Mouse (Mus musculus): ENCODE measurements around the gene Hsdl1. TPM values are rescaled to one million over a fixed set of nuclear protein-coding genes. Genes with fewer than 3 reads are reported as not detected.

Gene Hsdl1
- total RNA-seq, 2 experiments from 2014 or later: 13.4 to 16.3 TPM

DNA sequence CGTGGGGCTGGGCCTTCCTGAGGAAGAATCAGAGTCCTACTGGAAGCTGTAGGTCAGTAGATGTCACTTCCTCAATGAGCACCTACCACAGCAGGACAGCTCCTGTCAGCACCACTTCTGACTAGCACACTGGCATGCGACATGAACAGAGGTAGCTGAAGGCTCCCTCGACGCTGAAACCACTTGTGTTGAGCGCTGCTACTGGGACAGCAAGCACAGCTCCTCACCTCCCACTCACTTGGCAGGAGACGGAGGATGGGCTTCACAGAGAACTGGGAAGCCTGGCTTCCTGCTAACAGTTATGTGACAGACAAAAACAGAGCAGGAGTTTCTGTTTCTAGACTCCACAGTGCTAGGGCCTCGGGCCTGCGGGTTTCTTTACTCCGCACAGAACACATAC lies 43.0 kb downstream of the Hsdl1 start:
- no peak for DNase-seq (ENCODE audit: low spot score)

DNA sequence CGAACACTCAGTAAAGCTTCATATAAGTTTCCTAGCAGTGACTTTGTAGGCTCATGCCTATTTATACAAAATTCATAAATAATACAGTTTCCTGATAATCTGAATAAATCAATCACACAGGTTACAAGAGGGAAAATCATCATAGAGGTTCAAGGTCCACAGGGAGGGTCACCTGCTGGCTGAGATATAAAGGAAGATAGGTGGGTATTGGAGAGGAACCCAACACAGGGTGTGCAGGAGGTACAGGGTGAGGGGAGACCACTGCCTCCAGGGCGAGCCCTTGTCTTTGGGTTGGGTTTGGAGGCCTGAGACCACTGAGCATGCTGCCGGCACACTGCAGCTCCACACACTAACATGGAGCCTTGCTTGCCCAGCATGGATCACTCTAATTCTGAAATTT lies 43.6 kb downstream of the Hsdl1 start:
- DNase-seq (ENCODE audit: low spot score): no peak

- DNase-seq (ENCODE audit: low spot score): no peak
These were observed 44.0 kb downstream of the Hsdl1 start for GRCm38 (mm10) chr8:119530937-119531336.

DNA sequence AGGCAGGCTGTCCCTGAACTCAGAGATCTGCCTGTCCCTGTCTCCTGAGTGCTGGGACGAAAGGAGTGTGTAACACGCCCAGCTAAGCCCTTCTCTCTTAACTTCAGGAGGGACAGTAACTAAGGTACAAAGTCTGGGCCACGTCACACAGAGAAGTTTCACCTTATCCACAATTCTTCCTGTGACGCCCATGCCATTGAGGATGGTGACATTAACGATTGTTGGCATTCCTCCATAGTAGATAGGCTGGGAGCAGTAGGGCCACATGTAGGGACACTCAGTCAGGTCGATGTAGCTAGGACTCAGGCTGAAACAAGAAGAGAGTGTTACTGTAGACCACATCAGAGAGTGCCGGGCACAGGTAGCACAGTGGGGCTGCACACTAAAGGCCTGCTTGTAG lies 46.2 kb downstream of the Hsdl1 start:
- DNase-seq (ENCODE audit: low spot score): no peak

GRCm38 (mm10) chr8:119520102-119520501 lies 54.9 kb downstream of the Hsdl1 start:
- DNase-seq (ENCODE audit: low spot score): no peak

- DNase-seq (ENCODE audit: low spot score): no peak
These were observed 58.3 kb downstream of the Hsdl1 start for GRCm38 (mm10) chr8:119516674-119517073.

GRCm38 (mm10) chr8:119515767-119516166 lies 59.2 kb downstream of the Hsdl1 start:
- DNase-seq (ENCODE audit: low spot score): no peak

DNA sequence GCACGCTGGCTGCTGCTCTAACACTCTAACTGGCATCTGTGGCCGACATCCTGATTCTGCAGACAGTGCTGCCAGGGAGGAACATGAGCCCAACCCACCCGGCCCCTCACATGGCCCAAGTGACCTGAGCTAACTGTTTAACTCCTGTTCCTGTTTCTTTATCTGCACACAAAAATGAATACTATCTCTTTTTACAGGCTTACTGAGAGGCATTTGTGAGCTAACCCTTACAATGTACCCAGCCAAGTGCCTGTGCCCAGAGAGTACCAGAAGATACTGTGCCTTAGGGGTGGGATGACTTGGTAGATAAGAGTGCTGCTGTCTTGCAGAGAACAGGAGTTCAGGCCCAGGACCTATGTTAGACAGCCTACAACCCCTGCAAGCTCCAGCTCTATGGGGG lies 60.0 kb downstream of the Hsdl1 start:
- no peak for DNase-seq (ENCODE audit: low spot score)

DNA sequence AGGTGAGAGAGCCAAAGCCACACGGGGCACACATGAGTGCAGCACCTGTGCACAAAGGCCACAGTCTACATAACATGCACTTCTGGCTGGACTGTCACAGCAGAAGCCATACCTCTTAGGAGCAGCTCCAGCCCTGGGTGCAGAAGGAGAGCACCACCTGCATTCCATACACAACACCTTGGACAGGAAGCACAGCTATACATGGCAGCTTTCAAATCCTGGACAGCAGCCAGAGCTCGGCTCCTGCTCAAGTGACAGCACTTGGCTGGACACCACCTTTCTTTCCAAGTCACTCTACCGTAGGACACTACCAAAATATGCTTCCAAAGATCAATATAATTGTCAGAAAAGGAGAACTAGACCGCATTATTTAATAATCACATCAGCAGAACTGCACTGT lies 61.6 kb downstream of the Hsdl1 start:
- peak; percentile 8 for DNase-seq (ENCODE audit: low spot score)

Other genes with a start within 250 kb of the Hsdl1 start
- gene Hsbp1, start 230.7 kb downstream of the Hsdl1 start, total RNA-seq (2021): 100 to 1,000 TPM; 144 to 149 TPM
- 10 to 100 TPM; 75.0 to 87.3 TPM for gene Mlycd, start 180.3 kb downstream of the Hsdl1 start, total RNA-seq (2021)
- 10 to 100 TPM in 1 of 2 experiments, 1 to 10 TPM in 1; 9.3 to 13.9 TPM for gene Osgin1, start 141.1 kb downstream of the Hsdl1 start, total RNA-seq (2021)
- gene Necab2, start 128.5 kb downstream of the Hsdl1 start, total RNA-seq (2021): under 1 TPM in 1 of 2 experiments, not detected in 1; 0.16 TPM
- gene Slc38a8, start 73.5 kb downstream of the Hsdl1 start, total RNA-seq (2021): not detected
- gene Mbtps1, start 16.4 kb downstream of the Hsdl1 start, total RNA-seq (2021): 10 to 100 TPM; 20.2 to 21.1 TPM
- not detected for gene Dnaaf1, start 52 bp upstream of the Hsdl1 start, total RNA-seq (2021)
- gene Taf1c, start 30.0 kb upstream of the Hsdl1 start, total RNA-seq (2021): 1 to 10 TPM; 4.8 to 5.5 TPM
- under 1 TPM in 1 of 2 experiments, not detected in 1; 0.14 TPM for gene Adad2, start 37.6 kb upstream of the Hsdl1 start, total RNA-seq (2021)
- 10 to 100 TPM; 11.4 to 11.8 TPM for gene Kcng4, start 60.5 kb upstream of the Hsdl1 start, total RNA-seq (2021)
- 10 to 100 TPM; 60.2 to 82.9 TPM for gene Wfdc1, start 91.2 kb upstream of the Hsdl1 start, total RNA-seq (2021)
- gene Atp2c2, start 124.8 kb upstream of the Hsdl1 start, total RNA-seq (2021): under 1 TPM in 1 of 2 experiments, not detected in 1; 0.14 TPM
- gene Tldc1, start 203.2 kb upstream of the Hsdl1 start, total RNA-seq (2021): 1 to 10 TPM; 3.4 TPM